Mouse (Mus musculus) liver, adult 2 months (tissue): ENCODE data around the gene Hgd. TPM values are rescaled to one million over a fixed set of nuclear protein-coding genes. Genes with fewer than 3 reads are reported as not detected.

Experiments
- DNase-seq: peaks from one replicate; pipeline ENCODE4 v3.0.0-alpha.2; 2011; ENCODE audit warnings: low read depth, low spot score; ENCODE audit errors: extremely low read depth
- H3K27ac ChIP-seq: fragments of 200-500 bp; replicated peaks from 2 replicates; pipeline ENCODE4 v1.5.1; 2012; ENCODE audit warnings: low read depth, mild to moderate bottlenecking, control low read depth, inconsistent platforms, low read length; ENCODE audit not compliant: insufficient read depth
- H3K27me3 ChIP-seq: fragments of 200-500 bp; 2 replicates; pipeline ENCODE4 v1.6.1; 2012; ENCODE audit warnings: mild to moderate bottlenecking, moderate library complexity, low read length, inconsistent platforms; ENCODE audit not compliant: control insufficient read depth, insufficient read depth
- H3K36me3 ChIP-seq: fragments of 200-500 bp; 2 replicates; pipeline ENCODE4 v1.6.1; 2012; ENCODE audit warnings: low read length, inconsistent platforms; ENCODE audit not compliant: control insufficient read depth, insufficient read depth
- H3K4me1 ChIP-seq: fragments of 200-500 bp; 2 replicates; pipeline ENCODE4 v1.6.1; 2011; ENCODE audit warnings: low read length; ENCODE audit not compliant: control insufficient read depth, insufficient read depth
- H3K4me3 ChIP-seq: fragments of 200-500 bp; 2 replicates; pipeline ENCODE4 v1.5.1; 2011; ENCODE audit warnings: low read depth, mild to moderate bottlenecking, control low read depth, low read length, moderate library complexity; ENCODE audit not compliant: insufficient read depth
- H3K79me2 ChIP-seq: fragments of 200-500 bp; 2 replicates; pipeline ENCODE4 v1.6.1; 2012; ENCODE audit warnings: inconsistent platforms, mild to moderate bottlenecking, low read length, moderate library complexity; ENCODE audit not compliant: control insufficient read depth, insufficient read depth
- H3K9ac ChIP-seq: fragments of 200-500 bp; 2 replicates; pipeline ENCODE4 v1.6.1; 2012; ENCODE audit warnings: low read depth, mild to moderate bottlenecking, control low read depth, inconsistent platforms, low read length
- CTCF ChIP-seq: fragments of 200-500 bp; IDR thresholded peaks from 2 replicates; pipeline ENCODE4 v1.5.1; 2011; ENCODE audit warnings: low read depth, low read length, control low read depth
- POLR2A ChIP-seq: fragments of 200-500 bp; IDR thresholded peaks from 2 replicates; pipeline ENCODE4 v1.6.1; 2011; ENCODE audit warnings: low read length, control low read depth; ENCODE audit not compliant: insufficient read depth; ENCODE audit errors: extremely low read depth
- WGBS: fragments of 180-500 bp; shearing (Covaris S2); methylation state at CpG from one replicate; pipeline ENCODE4 v1.1.7; 2018; 5-methylcytosine and 5-hydroxymethylcytosine counted together
- polyA plus RNA-seq: library from polyadenylated mRNA; depleted of rRNA; stranded (reverse); fragments of >200 nt; gene quantifications from 2 replicates; pipeline ENCODE4 v1.2.3, GENCODE M21; 2012; rRNA removed
- total RNA-seq: library from RNA; depleted of rRNA; stranded (reverse); fragments of >200 nt; gene quantifications from 2 replicates; pipeline ENCODE4 v1.2.3, GENCODE M21; 2014; rRNA removed

Hgd gene
- 871 and 874 TPM in 2 replicates for total RNA-seq
- polyA plus RNA-seq: 457 and 554 TPM in 2 replicates

DNA sequence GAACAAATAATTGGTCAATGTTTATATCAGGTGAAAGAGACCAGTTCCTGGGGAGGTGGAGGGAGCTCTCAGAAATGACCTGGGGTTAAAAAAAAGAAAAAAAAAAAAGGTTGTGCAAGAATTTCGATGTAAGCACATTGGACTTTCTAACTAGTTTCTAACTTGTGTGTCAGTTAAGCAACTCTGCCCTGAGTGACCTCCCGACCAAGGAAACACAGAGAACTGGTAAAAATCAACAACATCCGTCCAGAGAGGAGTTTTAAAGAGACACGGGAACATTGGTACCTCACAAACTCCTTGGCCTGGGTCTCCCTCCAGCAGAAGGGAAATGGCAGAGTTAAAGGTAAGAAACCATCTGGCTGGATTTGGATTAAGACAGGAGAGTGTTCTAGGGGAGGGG lies at the start of gene Hgd:
Gene Hgd, plus strand, starts transcription at position 160 of the 400 bp plus-strand sequence.
- H3K27ac ChIP-seq: peak within 1 kb of the TSS; percentile 100
- WGBS: 22% methylated on average over 4 of the region's 4 CpGs
- TF ChIP-seq CTCF: no peak
- TF ChIP-seq POLR2A: no peak
- H3K36me3 ChIP-seq: peaks cover 9% of the 10 kb centered on the region; the same call in 1 of the 2 replicates
- H3K4me1 ChIP-seq: peaks cover 18% of the 10 kb centered on the region
- no peaks in the 10 kb centered on the region for H3K27me3 ChIP-seq
- peak; percentile 99 for DNase-seq
- H3K9ac ChIP-seq: peak within 1 kb of the TSS; percentile 79
- peak within 1 kb of the TSS; percentile 88 for H3K4me3 ChIP-seq
- peaks cover 13% of the 10 kb centered on the region; the same call in 1 of the 2 replicates for H3K79me2 ChIP-seq

DNA sequence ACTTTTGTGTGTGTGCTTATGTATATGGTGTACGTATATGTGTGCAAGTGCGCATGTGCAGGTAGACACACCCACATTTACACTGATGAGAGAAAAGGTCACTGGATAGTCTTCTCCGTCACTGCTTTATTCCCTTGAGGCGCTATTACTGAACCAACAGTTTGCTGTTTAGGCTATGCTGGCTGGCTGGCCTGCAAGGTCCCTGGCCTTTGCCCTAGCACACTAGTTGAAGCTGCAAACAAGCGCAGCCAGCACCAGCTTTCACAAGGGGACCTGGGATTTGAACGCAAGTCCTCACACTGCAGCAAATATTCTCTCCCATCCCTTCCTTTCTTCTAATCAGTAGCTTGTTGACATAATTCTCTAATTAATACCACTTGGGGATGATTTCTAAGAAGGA lies 49.8 kb upstream of the Hgd start:
- Histone ChIP-seq H3K4me1 (peaks cover 33% of the 10 kb centered on the region), H3K79me2 (peaks cover 12% of the 10 kb centered on the region; the same call in 1 of the 2 replicates), H3K9ac (no peak overlapping the region), H3K27me3 (no peaks in the 10 kb centered on the region), H3K27ac (no peak overlapping the region), H3K4me3 (no peak overlapping the region), H3K36me3 (peaks cover 19% of the 10 kb centered on the region)
- DNase-seq: peak; percentile 87
- TF ChIP-seq CTCF (no peak), POLR2A (no peak)
- WGBS: 21% methylated on average over 6 of the region's 6 CpGs

DNA sequence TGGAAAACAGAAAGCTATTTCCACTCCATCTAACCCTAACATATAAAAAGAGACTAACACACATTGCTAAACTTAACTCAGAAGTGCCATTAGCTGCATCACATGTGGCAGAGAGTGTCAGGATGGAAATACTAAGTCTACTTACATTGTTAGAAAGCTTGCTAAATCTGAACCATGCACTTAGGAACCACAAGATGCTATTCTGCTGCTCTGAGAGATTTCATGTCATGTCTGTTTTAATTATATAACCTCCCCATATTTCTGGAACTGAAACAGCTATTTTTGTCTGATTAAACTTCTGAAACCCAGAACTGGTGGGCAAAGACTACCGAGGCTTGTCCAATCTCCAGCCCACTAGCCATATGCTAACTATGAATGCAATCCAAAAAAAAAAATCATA lies 47.9 kb upstream of the Hgd start:
- WGBS: 85% methylated on average over 1 of the region's 1 CpGs
- H3K27me3 ChIP-seq: no peaks in the 10 kb centered on the region
- no peak overlapping the region for H3K27ac ChIP-seq
- TF ChIP-seq POLR2A: no peak
- no peak for TF ChIP-seq CTCF
- no peak overlapping the region for H3K9ac ChIP-seq
- peaks cover 26% of the 10 kb centered on the region for H3K4me1 ChIP-seq
- peaks cover 19% of the 10 kb centered on the region for H3K36me3 ChIP-seq
- no peak for DNase-seq
- H3K79me2 ChIP-seq: peaks cover 6% of the 10 kb centered on the region; the same call in 1 of the 2 replicates
- H3K4me3 ChIP-seq: no peak overlapping the region

DNA sequence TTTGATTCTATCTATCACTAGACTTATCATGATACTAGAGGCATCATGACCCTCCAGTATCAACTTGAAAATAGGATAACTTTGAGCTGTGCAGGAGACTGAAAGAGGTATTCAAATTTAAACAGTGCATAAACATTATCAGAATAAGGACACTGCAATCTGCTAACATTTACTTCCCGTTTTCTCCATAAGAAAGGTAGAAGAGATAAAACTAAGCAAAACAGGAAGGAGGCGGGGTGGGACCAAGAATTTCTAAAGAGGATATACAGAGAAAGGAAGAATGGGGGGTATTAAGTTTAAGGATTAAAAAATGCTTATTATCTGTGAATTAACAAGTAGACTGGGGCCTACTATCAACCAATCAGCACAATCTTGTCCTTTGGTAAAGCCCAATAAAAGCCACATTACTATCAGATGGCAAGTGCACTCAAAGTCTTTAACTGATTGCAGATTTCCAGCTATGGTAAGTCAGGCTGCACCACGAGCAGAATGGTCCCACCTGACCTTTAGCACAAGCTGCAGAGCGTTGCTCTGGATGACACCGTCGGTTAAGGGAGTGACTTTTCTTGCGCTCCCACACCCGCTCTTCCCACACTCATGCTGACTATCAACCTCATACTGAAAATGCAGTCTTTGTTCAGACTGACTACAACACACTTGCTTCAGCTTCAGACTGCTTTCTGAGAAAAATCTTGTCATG lies 46.4 kb upstream of the Hgd start:
- Histone ChIP-seq H3K79me2 (peaks cover 6% of the 10 kb centered on the region; the same call in 1 of the 2 replicates), H3K4me1 (peaks cover 22% of the 10 kb centered on the region), H3K27ac (no peak overlapping the region), H3K36me3 (peaks cover 19% of the 10 kb centered on the region), H3K9ac (no peak overlapping the region), H3K4me3 (no peak overlapping the region), H3K27me3 (no peaks in the 10 kb centered on the region)
- 64% methylated on average over 8 of the region's 8 CpGs for WGBS
- no peak for DNase-seq
- no peak for TF ChIP-seq POLR2A
- TF ChIP-seq CTCF: no peak

GRCm38 (mm10) chr16:37539240-37539610 lies 40.7 kb upstream of the Hgd start:
- Histone ChIP-seq H3K4me3 (peak overlapping the region; percentile 72), H3K4me1 (peaks cover 25% of the 10 kb centered on the region; the same call in 1 of the 2 replicates), H3K9ac (peak overlapping the region; percentile 78), H3K79me2 (no peaks in the 10 kb centered on the region; the same call in 1 of the 2 replicates), H3K27me3 (no peaks in the 10 kb centered on the region), H3K27ac (peak overlapping the region; percentile 37), H3K36me3 (peaks cover 10% of the 10 kb centered on the region)
- WGBS: under 1% methylated on average over 22 of the region's 22 CpGs
- no peak for TF ChIP-seq POLR2A
- TF ChIP-seq CTCF: no peak
- no peak for DNase-seq
